Comparison of ENCODE assay signal across 17 mouse cellular contexts in the genomic region with DNA sequence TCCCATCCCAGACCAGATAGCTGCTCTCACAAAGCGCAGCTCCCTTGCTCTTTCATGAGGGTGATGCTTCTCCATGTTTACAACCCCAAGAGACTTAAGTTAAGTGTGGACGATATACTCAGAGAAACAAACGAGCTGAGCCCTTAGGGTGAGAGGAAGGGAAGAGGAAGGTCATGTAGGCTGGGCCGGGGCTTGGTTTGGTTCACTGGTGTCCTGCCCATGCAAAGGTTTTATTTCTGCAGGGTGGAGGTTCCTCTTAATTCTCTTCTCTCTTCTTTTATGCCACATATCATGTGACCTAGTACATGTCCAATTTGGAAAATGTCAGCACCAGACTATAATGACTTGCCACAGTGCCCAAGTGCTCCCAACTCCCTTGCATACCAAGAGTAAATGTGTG. TPM values are rescaled to one million over a fixed set of nuclear protein-coding genes. Genes with fewer than 3 reads are reported as not detected.
A peak's percentile ranks its signal among the peaks of the same experiment; 100 is the strongest.
DNase-seq lines count a peak whose midpoint lies in the region; TF ChIP-seq lines count a peak whose summit lies in the region.
"Had no signal": no experiment of that assay in that cellular context is flagged by ENCODE, and none has a peak within 500 bp of the region (broad histone marks: within the 10 kb centered on the region; RNA-seq: fewer than 3 reads in every experiment).

No protein-coding gene starts in this region.

- no peak for TF ChIP-seq CTCF in bone marrow macrophage, adult 2 months (IDR thresholded peaks at IDR 0.05; ENCODE audit: low read depth, low read length)

- TF ChIP-seq POLR2A in bone marrow macrophage, adult 2 months (IDR thresholded peaks at IDR 0.05; ENCODE audit: borderline replicate concordance, low read depth, low read length): no peak

- H3K4me1 ChIP-seq in bone marrow macrophage, adult 2 months (ENCODE audit: control insufficient read depth, insufficient read depth, low read length): peaks cover 29% of the 10 kb centered on the region
- H3K4me1 ChIP-seq: embryonic facial prominence, embryonic 13.5 days; forebrain, embryonic 13.5 days; hindbrain, embryonic 10.5 days had no signal

- peak; percentile 51 to 58 for DNase-seq in spleen, adult 18-20 months
- DNase-seq in spleen, adult 12 weeks (ENCODE audit: low spot score): no peak
- DNase-seq in B cell, adult 2 months: peak; percentile 62 to 63
- peak; percentile 66 for DNase-seq in splenic B cell, adult 2 months (ENCODE audit: low read depth, low spot score)
- DNase-seq in thymus, postnatal 14 days: no peak
- DNase-seq in lung, postnatal 10 days: no peak
- DNase-seq: adrenal gland, postnatal 14 days; cerebellum, adult 9-10 months; cerebellum, postnatal 36 days; forebrain, postnatal 0 days; gastrocnemius, postnatal 14 days had no signal

- H3K27ac ChIP-seq in bone marrow macrophage, adult 2 months (ENCODE audit: insufficient read depth, low read depth, low read length): peak overlapping the region; percentile 43
- H3K27ac ChIP-seq: embryonic facial prominence, embryonic 13.5 days; forebrain, embryonic 13.5 days; hindbrain, embryonic 10.5 days had no signal

- H3K27me3 ChIP-seq in splenic B cell, adult 2 months (ENCODE audit: control insufficient read depth, insufficient read depth, low read length, poor library complexity, severe bottlenecking): no peaks in the 10 kb centered on the region
- H3K27me3 ChIP-seq: embryonic facial prominence, embryonic 13.5 days; forebrain, embryonic 13.5 days; heart, embryonic 12.5 days; Patski had no signal

- H3K36me3 ChIP-seq in splenic B cell, adult 2 months (ENCODE audit: control insufficient read depth, insufficient read depth, low read length, poor library complexity, severe bottlenecking): peaks cover 9% of the 10 kb centered on the region
- H3K36me3 ChIP-seq: hindbrain, embryonic 10.5 days had no signal

- no peak overlapping the region for H3K4me3 ChIP-seq in bone marrow macrophage, adult 2 months (ENCODE audit: insufficient read depth, low read length)
- H3K4me3 ChIP-seq: embryonic facial prominence, embryonic 13.5 days; forebrain, embryonic 13.5 days; heart, embryonic 12.5 days; hindbrain, embryonic 10.5 days had no signal

RNA-seq across cellular contexts. Expression of a gene that starts 17.8 kb away (rescaled TPM):
- polyA plus RNA-seq in bone marrow macrophage, adult 2 months (2012; ENCODE audit: insufficient read depth, insufficient read length, missing spikeins): 41.8 and 45.3 TPM in 2 replicates

RNA-seq across cellular contexts. Expression of a gene that starts 35.6 kb away (rescaled TPM):
- 13.3 and 20.1 TPM in 2 replicates for polyA plus RNA-seq in bone marrow macrophage, adult 2 months (2012; ENCODE audit: insufficient read depth, insufficient read length, missing spikeins)

RNA-seq across cellular contexts. Expression of a gene that starts 57.1 kb away (rescaled TPM):
- polyA plus RNA-seq in bone marrow macrophage, adult 2 months (2012; ENCODE audit: insufficient read depth, insufficient read length, missing spikeins): 58.0 and 67.2 TPM in 2 replicates

Comparison
In these comparisons a context has a peak if more than half of its experiments do, and no peak if none do; other contexts are left out.
1. DNase-seq: peak in spleen, adult 18-20 months (2 of 2), B cell, adult 2 months (2 of 2) and splenic B cell, adult 2 months (single experiment); none in spleen, adult 12 weeks (single experiment), thymus, postnatal 14 days (single experiment) and lung, postnatal 10 days (single experiment).